Mouse (Mus musculus) cerebellum, adult (tissue): Measurements from ENCODE around the gene Gchfr.

Experiments used
- ATAC-seq: cut with Nextera tagmentation; 2 replicates; pipeline ENCODE4 v1.9.2; 2017; ENCODE audit warnings: mild to moderate bottlenecking, moderate library complexity, mixed read lengths; ENCODE audit not compliant: insufficient number of reproducible peaks, low FRiP score, low TSS enrichment

Gchfr gene

DNA sequence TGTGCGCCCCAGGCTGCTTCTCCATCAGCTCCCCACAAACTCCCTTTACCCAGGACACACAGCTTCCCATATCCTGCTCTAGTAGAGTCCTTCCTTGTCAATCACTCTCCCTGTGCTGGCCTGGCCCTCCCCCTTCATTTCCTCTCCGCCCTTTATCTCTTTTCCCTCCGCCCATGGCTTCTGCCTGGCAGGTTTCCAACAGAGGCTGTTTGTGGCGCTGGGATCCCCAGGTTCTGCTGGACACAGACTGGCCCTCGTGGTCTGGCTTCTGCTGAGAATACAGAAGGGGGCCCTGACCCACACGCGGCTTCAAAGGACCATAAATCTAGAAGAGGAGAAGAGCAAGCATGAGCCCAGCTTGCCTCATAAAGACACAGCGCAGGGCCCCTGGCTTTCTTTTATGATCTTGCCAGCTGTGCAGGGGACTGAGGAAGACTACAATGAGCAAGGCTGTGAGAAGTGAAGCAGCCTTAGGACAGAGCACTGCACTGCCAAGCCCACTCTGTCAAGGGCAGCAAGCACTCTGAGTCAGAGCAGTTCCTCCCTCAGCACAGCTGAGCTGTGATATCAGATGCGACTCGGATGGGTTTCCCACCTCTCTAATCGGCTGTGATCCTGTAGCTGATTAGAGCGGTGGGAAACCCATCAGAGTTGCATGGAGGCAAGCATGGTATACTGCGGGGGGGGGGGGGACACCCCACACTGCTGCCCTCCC is 5.4 kb downstream of the Gchfr start:
- ATAC-seq, result no peak

GRCm38 (mm10) chr2:119173991-119174651 is 6.5 kb downstream of the Gchfr start, which contains the start of gene Gm14137:
Gene Gm14137, plus strand, starts transcription at chr2:119174509.
- no peak for ATAC-seq

DNA sequence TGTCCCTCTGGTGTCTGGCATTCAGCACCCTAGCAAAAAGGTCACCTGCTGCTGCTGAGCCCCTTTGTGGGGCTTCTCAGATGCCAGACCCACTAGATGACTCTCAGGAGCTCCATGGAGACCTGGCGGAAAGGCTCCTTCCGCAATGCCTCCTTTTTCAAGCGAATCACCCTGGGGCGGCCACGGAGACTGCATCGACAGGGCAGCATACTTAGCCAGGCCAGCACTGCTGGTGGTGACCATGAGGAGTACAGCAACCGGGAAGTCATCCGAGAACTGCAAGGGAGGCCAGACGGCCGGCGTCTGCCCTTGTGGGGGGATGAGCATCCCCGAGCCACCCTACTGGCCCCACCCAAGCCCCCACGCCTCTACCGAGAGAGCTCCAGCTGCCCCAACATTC is 7.3 kb downstream of the Gchfr start:
- ATAC-seq, result no peak

DNA sequence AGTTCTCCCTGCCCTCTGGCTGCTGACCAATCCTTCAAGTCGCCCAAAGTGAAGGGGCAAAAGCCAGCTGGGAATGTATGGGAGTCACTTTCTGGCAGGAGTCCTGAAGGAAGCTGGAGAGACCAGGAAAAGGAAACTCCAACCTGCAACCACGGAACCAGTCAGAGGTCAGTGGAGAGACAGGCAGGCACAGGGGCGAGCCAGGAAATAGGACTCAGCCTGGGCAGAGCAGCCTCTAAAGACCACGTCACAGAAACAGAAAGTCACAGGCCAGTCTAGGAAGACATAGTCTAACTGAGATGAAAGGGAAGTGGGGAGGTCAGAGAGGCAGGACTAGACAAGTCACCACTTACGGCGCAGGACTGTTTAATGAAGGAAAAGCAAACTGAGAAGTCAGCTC is 8.0 kb downstream of the Gchfr start:
- no peak for ATAC-seq

DNA sequence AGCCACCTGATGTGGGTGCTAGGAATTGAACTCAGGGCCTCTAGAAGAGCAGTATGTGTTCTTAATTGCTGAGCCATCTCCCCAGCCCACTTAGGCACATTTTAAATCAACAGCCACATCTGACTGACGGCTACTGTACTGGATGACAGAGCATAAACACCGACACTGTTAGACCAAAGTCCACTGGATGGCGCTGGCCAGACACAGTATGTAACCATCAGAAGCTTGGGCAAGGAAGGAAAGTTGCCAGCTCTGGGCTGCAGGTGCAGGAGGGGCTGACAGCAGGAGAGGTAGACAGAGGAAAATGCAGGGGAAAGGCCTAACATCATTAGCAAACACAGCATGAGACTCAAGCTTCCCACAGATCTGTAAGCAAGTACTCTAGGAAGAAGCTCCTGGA is 9.2 kb downstream of the Gchfr start:
- ATAC-seq, result no peak

DNA sequence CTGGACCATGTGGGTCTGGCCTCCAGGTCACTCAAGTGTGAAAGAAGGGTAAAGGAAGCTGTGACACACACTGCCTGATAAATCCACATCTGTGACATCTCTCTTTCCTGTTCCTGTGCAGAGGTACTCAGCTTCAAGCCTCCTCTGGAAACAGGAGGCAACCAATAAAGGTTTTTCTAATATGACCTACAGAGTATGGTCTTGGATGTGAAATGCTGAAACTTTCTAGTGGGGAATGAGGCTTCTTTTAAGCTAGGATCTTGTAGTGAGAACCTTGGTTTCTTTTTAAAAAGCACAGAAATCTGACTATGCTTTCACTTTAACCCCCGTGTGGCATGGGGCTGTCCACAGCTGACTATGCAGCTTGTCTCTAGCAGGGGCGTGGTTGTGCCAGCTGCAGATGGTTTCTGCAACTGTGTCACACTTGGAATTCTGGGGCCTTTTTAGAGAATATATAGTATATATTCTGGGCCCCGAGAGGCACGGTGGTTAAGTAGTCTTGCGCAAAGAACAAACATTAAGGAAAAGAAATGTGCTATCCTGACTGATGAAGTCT is 9.9 kb downstream of the Gchfr start:
- no peak for ATAC-seq

DNA sequence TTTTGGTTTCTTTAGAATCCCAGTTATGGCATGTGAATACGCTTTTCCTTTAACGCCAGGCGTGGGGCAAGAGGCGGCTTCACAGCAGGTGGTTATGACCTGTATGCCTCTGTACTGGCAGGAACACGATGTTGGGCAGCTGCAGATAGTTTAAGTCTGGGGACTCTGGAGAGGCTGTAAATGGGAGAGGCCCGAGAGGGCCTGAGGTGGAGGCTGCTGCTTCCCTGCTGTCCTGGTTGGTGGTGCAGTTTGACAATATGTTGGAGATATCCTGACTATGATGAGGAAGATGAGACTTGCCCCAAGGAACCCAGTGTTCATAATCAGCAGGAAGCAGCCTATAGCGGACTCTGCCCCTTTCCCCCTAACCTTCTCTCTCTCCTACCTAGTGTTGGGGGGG is 15.3 kb downstream of the Gchfr start:
- ATAC-seq, result no peak

DNA sequence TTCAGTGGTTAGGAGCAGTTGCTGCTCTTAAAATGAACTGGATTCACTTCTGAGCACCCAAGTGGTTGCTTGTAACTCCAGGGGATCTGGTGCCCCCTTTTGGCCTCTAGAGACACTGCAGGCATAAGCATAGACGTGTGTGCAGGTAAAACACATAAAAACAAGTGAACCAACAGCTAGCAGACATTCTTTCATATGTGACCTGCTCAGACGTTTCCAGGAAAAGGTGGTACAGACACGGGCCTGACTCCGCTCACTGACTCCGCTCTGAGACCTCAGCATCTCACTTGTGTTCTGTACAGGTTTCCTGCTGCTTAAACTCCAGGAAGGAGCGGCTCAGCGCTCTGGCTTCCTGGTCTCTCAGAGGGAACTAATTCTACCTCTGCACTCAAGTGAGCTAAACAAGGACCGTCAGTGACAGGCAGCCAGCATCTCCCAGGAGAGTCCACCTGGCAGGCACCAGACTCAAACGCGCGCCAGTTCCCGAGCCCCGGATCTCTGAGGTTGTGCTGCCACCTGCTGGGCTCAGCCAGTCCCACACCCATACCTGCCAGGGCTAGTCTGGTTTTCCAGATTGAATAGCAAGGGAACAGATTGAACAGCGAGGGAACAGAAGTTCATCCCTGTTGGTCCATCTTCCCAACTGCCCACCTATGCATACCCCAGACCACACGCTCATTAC is 21.6 kb downstream of the Gchfr start:
- peak; percentile 94 for ATAC-seq

DNA sequence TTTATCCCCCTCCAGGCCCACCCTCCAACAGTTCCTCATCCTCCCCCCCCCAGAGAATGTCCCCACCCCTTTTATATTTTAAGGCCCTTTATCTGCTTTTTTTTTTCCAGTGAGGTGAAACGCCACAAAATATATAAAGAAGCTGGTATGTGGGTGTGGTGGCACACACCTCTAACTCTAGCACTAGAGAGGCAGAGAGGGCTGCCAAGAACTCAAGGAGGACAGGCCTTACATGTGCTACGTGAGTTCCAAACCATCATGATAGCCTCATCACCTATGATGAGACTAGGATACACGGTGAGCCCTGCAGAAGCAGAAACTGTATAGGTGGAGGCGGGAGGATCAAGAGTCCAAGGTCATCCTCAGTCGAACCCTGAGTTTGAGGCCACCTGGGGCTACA is 23.4 kb downstream of the Gchfr start:
- no peak for ATAC-seq

DNA sequence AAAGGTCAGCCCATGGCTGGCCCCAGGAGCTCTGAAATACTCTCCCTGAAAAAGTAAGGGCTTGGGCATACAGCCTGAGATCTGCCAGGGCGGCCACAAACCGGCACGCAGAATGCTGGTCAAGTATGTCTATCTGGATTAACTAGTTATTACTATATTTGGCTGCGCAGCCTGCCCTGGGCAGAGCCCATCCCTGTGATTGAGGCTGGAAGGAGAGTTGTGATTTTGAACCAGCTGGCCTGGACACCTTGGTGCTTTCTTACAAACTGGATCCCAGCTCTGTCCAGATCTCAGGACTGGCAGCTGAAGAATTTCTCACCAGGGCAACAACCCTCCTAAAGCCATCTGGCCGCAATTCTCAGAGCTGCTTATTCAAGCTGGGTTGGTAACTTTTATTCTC is 26.6 kb downstream of the Gchfr start:
- no peak for ATAC-seq

DNA sequence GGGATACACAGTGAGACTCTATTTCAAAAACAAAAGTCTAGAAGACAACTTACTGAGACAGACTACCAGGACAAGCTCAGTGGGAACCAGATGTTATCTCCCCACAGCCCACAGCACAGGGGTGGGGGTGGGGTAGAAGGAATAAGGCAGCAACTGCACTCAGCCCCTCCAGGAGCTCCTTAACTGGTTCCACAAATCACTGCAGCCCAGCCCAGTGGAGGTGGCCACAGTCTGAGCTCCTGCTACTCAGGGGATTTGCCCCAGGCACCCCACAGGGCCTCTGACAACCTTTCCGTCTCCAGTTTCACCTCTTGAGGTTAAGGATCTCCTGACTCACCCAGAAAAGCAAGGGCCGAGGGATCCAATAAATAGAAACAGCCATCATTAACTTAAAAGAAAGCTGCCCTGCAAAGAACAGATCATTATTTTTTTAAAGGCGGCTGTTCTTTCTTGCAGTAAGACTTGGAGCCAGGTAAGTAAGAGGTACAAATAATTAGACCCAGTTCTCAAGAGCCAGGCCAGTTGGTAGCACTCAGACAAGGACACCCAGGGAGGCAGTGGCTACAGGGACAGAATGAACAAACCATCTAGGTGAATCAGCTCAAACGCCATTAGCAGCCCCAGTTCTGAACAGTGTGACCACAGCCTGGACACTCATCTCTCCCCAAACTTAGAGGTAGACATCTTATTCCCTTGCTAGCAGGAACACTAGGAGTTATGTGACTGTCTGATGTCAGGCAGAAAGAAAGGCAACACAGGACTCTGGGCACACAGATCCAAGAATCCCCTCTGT is 28.9 kb downstream of the Gchfr start:
- ATAC-seq, result no peak

GRCm38 (mm10) chr2:119197493-119197892 is 29.9 kb downstream of the Gchfr start:
- no peak for ATAC-seq

GRCm38 (mm10) chr2:119198049-119198448 is 30.5 kb downstream of the Gchfr start:
- no peak for ATAC-seq

GRCm38 (mm10) chr2:119198934-119199333 is 31.4 kb downstream of the Gchfr start:
- ATAC-seq, result no peak

- no peak for ATAC-seq
These were observed 35.4 kb downstream of the Gchfr start for GRCm38 (mm10) chr2:119202914-119203453.

GRCm38 (mm10) chr2:119203871-119204460 is 36.4 kb downstream of the Gchfr start:
- ATAC-seq, result no peak

- ATAC-seq, result no peak
These were observed 40.4 kb downstream of the Gchfr start for GRCm38 (mm10) chr2:119207961-119208343.

- peak; percentile 97 for ATAC-seq
These were observed 41.0 kb downstream of the Gchfr start, which contains the start of the genes Zfyve19 and Dnajc17 for GRCm38 (mm10) chr2:119208344-119209175. Gene Zfyve19, plus strand, starts transcription at chr2:119208617. Gene Dnajc17, minus strand, starts transcription at chr2:119208795.

- no peak for ATAC-seq
These were observed 41.6 kb downstream of the Gchfr start for GRCm38 (mm10) chr2:119209176-119209507.
